Mouse (Mus musculus) c-Kit-positive CD71-positive TER-119-negative erythroid progenitor cells, embryonic 14.5 days (primary cell): ENCODE results near the gene Muc20.

Source experiments
- DNase-seq: peaks from one replicate; pipeline ENCODE4 v3.0.0-alpha.2; 2013; ENCODE audit warnings: low read depth

Gene Muc20

DNA sequence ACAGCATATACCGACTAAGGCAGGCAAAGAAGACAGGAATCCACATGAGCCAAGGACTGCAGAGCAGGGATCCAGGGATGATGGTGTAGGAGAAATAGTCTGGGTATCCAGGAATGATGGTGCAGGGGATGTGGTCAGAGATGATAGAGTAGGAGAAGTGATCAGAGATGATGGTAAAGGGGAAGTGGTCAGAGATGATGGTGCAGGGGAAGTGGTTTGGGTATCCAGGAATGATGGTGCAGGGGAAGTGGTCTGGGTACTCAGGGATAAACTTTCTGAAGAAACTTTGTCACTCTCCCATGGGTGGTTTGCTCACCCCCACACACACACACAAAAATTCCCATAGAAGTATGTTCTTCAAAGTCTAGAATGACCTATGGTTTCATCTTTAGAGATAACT lies 2.1 kb downstream of the Muc20 start:
- no peak for DNase-seq

DNA sequence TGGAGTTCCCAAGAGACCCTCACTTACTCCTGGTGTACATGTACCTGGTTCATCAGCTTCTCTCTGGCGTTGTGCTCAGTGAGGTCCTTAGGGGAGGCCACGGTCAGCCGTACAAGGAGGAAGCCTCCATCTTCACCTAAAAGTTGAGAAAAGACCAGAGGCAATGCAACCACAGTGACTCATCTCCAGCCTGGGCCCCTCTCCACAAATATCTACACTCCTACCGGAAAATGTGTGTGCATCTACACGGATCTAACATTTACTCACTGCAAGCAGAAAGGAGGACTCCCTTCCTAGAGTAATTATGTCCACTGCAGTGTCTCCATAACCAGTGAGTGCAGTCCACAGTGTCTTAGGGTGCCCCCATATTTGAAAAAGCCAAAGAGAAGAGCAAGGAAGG lies 7.2 kb downstream of the Muc20 start:
- DNase-seq, result no peak

DNA sequence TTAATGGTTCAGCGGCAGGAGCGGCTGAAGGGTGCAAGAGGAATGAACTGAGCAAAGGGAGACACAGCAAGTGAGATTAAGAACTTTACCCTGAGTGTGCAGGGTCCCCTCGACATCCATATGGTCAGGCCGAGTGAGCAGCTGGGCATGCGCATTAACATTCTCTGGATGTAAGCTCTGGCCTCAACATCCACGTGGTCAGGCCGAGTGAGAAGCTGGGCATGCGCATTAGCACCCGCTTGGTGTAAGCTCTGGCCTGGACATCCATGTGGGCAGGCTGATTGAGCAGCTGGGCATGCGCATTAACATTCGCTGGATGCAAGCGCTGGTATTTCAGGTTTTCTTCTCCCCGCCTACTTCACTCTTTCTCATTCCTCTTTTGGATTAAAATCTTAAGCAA lies 12.4 kb downstream of the Muc20 start:
- no peak for DNase-seq

DNA sequence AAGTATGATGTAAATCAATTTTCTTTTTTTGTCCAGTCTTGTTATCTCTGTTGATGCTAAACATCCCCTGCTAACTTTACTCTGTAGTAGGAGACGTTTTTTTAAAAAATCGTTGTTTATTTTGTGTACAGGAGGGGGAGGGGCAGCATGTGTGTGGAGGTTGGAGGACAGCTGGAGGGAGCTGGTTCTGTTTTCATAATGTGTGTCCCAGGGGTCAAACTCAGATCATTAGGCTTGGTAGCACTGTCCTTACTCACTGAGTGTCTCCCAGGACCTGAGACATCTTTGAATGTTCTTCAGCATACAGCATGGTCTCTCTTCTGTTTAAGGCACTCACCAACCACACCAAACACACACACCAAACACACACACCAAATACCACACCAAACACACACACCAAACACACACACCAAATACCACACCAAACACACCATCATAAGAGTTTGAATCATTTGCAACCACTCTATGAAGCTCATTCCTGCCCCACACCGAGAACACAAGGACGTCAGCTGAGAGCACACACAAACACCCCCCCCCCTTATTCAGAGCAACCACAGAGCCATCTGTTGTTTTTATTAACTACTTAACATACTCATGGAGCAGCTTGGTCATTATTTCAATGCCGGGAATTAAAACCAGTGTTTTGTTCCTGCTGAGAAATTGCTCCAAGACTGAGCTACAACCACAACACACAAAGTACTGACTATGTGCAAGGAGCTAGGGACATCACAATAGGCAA lies 13.7 kb downstream of the Muc20 start:
- DNase-seq, result no peak

DNA sequence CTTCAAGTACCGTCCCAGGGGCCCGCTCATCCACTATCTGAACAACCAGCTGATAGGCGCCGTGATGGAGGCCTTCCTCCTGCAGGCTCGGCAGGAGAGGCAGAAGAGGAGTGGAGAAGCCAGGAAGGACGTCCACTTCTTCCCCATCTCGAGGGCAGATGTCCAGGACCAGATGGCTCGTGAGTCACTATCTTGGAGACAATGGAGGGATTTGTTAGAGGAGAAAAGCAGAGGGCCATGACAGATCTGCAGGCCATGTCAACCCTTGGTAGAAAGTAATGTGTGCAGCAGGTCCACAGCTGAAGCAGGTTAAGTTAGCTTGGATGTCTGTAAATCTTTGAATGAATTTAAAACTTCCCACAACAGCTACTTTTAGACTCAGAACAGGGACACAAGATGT lies 18.3 kb downstream of the Muc20 start:
- DNase-seq, result no peak

DNA sequence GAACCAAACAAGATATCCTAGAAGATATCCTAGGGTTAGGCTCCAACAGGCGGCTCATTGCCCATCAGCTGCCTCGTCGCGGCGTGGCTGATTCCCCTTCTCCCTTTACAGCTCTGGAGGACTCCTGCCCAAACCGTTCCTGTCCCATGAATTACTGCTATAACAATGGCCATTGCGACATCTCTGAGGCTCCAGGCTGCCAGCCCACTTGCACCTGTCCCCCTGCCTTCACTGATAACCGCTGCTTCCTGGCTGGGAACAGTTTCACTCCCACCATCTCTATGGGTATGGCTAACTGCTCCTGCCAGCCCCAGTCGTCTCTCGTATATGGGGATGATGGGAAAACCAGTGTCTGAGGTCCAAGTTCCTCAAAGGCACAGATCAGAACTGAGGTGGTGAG lies 20.6 kb downstream of the Muc20 start:
- DNase-seq, result no peak

DNA sequence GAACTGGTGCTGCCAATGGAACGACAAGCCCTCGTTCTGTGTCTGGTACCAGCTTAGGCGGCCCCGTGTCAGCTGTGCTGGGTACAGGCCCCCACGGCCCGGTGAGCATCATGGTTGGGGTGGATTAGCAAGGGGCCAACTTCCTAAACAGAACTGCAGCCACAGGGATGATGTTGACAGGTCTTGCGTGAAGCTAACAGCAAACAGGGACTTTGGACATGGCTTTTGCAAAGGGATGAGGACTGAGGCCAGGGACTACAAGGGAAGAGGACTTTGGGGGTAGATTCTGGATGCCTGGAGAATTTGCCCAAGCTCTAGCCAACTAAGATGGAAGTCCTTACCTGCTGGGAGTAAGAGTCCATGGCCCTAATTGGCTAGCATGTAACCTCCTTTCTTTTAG lies 30.3 kb downstream of the Muc20 start:
- DNase-seq, result no peak

DNA sequence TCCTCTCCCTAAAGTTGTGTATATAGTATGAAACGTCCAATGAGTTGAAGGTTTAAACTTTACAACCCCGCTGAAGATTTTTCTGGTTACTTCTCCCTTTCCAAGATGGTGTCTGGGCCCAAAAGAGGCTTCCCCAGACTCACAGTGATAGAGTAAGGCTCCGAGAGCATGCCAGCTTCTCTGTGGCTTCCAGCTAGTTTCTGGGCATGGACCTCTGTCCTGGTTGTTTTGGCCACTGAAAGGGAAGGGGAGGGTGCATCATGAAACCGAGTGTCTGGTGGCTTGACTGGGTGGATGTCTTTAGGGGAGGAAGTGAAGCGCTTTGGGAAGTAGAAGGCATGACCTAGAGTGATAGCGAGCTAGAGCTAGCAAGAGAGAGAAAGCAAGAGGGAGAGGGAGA lies 32.3 kb downstream of the Muc20 start:
- no peak for DNase-seq

DNA sequence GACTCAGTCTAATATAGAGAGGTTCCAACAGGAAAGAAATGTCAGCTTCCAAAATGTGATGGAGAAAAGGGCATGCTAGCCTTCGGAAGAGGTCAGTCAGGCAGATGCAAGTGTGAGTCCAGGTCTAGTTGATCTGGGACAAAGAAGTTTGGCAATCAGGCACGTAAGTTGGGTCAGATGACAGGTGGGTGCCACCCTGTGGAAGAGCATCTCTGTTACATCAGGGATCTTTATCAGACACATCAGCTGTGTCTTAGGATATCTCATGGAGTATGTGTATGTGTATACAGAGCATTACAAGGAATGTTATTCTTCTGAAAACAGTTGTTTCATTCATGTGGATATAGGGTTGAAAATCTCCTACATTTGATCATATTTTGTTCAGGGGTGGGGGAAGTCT lies 32.7 kb downstream of the Muc20 start:
- no peak for DNase-seq

DNA sequence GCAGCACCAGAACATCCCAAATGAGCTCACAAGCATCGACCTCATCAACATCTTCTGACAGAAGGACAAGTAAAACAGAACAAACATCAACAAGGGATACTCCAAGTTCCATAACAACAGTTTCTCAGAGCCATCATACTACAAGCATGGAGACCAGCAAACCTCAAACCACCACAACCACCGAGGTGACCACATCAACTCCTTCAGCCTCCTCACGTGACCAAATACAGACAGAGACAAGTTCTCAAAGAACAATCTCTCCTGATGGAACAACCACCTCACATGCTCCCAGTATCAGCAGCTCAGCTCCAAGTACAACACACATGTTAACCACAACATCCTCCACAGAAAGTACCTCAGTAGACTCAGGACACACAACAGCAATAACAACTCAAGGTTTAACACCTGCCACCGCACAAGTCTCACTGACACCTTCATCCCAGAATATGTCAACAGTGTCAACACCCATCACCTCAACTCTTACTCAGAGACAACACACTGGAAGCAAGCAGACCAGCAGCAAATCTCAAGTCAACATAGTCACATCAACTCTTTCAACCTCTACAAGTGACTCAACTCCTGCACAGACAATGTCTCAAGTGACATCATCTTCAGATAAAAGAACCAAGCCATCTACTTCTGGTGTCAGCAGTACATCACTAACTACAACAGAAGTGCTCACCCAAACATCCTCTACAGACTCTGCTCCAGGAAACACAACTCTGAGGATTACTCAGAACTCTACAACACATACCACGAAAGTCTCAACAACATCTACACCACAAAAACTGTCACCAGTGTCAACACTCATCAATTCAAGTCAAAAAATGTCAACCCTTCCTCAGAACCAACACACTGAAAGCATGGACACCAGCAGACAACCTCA lies 46.8 kb downstream of the Muc20 start:
- DNase-seq, result no peak

DNA sequence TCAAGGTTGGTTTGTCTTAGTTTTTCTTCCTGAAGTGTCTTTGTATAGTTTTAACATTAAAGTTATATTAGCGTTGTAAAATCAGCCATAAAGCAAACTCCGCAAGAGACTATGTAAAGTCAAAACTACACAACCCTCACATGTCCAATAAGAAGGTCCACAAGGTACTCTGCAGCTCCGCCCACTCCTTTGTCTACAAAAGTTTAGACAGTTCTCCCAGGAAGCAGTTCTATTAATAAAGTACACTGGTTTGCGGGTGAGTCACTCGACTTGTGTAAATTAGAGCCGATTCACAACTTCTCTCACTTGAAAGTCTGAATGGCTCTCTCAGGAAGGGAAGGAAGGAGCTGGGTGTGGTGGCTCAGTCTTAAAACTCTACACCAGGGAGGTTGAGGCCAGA lies 51.4 kb downstream of the Muc20 start:
- DNase-seq, result no peak

DNA sequence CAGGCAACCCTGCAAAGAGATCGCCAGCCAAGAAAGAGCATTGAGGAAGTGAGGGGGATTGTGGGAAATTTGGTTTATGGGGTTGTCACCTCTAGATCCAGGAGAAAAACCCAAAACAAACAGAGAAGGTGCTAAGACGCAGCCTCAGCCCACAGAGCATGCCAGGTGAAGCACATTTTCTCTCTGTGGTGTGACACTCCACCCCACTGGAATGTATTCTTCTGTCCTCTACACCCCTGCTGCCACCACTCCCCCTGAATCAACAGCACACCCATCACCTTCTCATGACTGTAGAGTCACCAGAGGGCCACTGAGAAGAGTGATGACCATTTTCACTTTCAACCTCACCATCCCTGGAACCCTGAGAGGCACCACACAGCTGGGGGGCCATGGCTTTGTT lies 54.5 kb downstream of the Muc20 start:
- DNase-seq, result no peak

DNA sequence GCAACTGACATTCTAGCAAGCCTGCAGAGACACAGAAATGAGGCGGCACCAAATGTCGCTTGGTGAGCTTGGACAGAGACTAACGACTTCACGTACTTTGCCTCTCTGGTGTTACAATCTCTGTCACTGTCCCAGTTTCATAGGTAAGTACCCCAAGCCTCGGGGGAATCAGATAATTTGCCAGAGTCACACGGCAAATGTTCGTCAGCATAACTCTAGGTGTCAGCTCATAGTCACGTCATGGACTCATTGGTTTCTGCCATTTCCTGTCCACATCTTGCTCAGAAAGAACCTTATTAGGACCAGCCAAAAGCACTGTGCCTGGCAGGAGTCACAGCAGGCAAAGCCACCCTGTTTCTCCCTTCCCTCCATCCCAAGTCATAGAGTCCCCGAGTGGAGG lies 55.9 kb downstream of the Muc20 start:
- DNase-seq, result no peak

DNA sequence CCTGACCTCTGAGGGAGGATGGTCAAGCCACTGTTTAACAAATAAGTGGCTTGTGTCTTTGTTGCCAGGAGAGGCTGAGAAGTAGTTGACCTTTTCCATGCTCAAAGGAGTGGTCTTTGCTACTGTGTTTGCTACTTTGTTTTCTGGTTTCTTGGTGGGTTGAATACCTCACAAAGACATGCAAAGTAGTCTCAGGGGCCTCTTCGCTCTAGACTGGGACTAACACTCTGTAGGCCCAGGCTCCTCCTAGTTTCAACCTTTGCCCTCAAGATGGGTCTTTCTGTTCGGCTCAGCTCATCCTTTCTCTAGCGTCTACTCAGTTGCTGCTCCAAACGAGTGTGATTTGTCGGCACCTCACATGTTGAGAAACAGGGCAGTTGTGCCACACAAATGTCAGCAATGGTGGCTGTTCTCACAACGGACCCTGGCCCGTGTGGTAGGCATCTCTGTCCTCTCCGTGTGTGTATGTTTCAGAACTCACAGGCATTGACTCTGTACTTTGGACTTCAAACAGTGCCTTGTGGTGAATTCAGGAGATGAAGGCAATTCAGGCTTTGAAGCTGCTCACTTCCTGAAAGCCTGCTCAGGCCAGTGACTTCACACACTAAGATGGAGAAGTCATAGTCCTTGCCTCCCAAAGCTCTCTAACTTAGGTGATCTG lies 57.1 kb downstream of the Muc20 start:
- DNase-seq, result no peak

DNA sequence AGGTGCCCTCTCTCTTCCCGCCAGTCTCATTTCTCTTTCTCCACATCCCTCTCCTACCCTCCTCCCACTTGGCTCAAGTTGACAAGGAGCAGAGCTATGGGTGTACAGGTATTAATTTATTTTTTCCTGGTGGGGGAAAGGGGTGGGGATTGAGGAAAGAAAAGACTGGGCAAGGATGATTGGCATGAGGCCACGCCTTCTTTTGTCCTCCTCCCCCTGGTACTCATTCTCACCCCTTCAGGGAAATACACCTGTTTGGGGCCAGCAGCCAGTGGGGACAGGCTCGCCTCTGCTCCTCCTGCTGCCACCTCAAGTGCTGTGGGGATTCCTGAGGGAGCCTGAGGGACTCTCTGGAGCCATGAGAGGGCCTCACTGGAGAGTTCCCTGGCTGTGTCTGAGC lies 61.2 kb downstream of the Muc20 start:
- DNase-seq, result no peak

DNA sequence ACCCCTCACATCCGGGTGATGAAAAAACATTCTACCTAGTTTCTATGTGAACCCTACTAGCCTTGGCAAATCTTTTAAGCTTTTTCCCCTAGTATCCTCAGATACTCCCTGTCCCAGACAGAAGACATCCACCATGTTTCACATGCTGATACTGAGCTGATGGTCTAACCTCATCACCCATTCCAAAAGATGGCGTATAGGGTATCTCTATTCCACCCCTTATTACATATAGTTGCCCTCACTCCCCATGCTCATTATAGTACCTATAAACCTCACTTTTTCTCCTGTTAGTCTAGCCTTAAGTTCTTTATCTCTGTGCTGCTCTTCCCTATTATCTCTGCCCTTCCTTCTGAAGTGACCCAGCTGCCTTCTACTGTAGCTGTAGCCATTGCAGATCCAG lies 61.6 kb downstream of the Muc20 start, which contains the start of gene Muc4:
Muc4 (plus strand) TSS at position 301 of the 400 bp plus-strand sequence.
- DNase-seq, result no peak

DNA sequence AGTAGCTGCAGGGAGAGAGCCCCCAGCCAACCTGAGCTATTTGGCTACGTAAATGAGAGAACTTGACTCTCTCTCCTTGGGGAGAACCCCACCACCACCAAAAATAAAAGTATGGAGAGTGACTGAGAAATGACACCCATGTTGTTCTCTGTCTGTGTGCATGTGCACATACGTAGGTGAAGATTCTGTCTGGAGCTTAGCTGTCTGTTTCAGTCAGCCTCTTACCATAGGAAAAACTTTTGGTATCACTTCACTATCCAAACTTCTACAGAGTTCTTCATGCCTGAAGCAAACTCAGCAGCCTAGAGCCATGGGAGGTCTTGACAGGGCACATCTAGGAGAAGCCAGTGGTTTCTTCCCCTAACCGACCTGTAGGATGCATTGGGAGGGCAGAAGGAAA lies 64.0 kb downstream of the Muc20 start:
- DNase-seq, result no peak

DNA sequence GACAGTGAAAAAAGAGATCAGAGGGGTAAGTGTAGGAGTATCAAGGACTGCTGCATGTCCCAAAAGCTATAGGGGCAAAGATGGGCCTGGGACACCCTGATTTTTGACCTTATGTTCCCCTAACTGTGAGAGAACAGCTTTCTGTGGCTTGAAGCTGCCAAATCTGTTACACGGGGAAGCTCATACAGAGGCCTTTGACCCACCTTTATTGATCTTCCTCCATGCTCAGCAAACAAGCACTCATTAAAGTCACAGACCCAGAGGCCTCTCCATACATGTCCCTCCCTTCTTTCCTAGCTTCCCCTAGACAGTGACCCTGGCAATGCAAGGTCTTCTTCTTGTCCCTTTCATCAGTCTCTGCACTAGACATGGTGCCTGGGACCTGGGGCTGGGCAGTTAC lies 68.5 kb downstream of the Muc20 start:
- no peak for DNase-seq

DNA sequence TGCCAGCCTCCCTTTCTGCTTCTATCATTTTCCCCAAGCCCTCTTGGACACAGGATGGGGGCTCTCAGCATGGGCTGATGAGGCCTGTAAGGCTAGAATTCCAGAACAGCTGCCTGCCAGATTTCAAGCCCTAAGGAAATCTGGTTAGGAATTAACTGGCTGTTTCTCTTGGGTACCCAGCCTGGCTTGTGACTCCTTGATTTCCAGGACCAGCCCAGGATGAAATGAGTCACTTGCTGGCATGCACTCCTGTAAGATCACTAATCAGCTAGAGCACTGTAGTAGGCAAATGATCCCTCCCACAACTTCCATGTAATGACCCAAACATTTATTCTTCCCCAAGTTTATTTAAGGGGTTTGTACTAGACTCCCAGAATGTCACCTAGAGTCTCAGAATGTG lies 69.0 kb downstream of the Muc20 start:
- DNase-seq, result no peak
